13 mouse cellular contexts compared by ENCODE assay signal in genomic region chr11:106426447-106426846, GRCm38 (mm10).
"Had no signal": no experiment of that assay in that cellular context is flagged by ENCODE, and none has a peak within 500 bp of the region (broad histone marks: within the 10 kb centered on the region; RNA-seq: fewer than 3 reads in every experiment).

No protein-coding gene starts in this region.

- H3K4me2 ChIP-seq: kidney, embryonic 15.5 days; limb, embryonic 12.5 days; liver, embryonic 13.5 days; neural tube, embryonic 12.5 days had no signal

- DNase-seq: kidney, adult 2 months; kidney, postnatal 36 days; liver; liver, embryonic 13.5 days; liver, postnatal 0 days; midbrain, embryonic 14.5 days; thymus, postnatal 4 days had no signal

- H3K9ac ChIP-seq: kidney, embryonic 15.5 days; limb, embryonic 12.5 days; liver, embryonic 13.5 days; liver, postnatal 0 days; neural tube, embryonic 12.5 days had no signal

- H3K4me3 ChIP-seq: kidney, embryonic 15.5 days; layer of hippocampus, adult 2 months; limb, embryonic 12.5 days; liver, embryonic 13.5 days; midbrain, embryonic 10.5 days; neural tube, embryonic 12.5 days had no signal

- H3K27ac ChIP-seq: kidney, embryonic 15.5 days; layer of hippocampus, adult 2 months; limb, embryonic 12.5 days; liver, embryonic 13.5 days; midbrain, embryonic 10.5 days; neural tube, embryonic 12.5 days had no signal

- H3K4me1 ChIP-seq: kidney, embryonic 15.5 days; limb, embryonic 12.5 days; midbrain, embryonic 10.5 days; neural tube, embryonic 12.5 days had no signal

- H3K27me3 ChIP-seq: kidney, embryonic 15.5 days; limb, embryonic 12.5 days; liver, embryonic 13.5 days; neural tube, embryonic 12.5 days had no signal

- ATAC-seq: intestine, embryonic 16.5 days; liver, postnatal 0 days had no signal

- H3K9me3 ChIP-seq: kidney, embryonic 15.5 days; limb, embryonic 12.5 days; liver, embryonic 13.5 days; midbrain, embryonic 10.5 days; neural tube, embryonic 12.5 days had no signal
